Mouse (Mus musculus): ENCODE results near the gene Snx8. TPM values are rescaled to one million over a fixed set of nuclear protein-coding genes. Genes with fewer than 3 reads are reported as not detected.

Snx8 gene
- polyA plus RNA-seq, 1 experiment from 2014 or later: 16.4 TPM

DNA sequence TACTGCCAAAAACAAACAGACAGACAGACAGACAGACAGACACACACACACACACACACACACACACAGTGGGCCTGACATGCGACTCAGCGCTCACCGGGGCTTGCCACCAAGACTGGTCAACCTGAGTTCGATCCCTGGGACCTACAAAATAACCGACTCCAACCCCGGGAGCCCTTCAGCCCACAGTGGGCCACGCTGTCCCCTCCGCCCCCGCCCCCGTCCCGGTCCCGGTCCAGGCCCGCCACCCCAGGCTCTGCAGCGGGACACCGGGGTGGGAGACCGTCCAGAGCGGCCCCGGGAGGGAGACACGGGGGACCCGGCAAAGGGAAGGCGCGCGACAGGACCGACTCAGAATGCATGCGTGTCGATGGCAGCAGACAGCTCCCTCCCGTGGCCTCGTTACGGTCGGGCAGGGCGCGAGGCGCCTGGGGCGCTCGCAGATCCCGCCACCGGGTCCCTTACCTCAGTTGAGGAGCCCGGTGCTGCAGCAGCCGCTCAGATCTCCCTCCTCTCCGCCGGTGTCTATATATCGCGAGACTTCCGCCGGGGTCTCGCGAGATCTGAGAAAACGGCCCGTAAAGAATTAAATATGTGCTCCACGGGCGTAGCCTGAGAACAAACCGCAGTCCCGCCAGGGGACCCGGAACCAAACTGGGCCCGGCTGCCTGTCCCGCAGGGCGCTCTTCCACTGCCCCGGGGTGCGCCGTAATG lies 67.9 kb downstream of the Snx8 start, which contains the start of the genes Mad1l1 and Nudt1:
Gene Mad1l1, minus strand, starts transcription at position 511 of the 714 bp plus-strand sequence.
Gene Nudt1, plus strand, starts transcription at position 615 of the 714 bp plus-strand sequence.
- Histone ChIP-seq H3K27ac (ENCODE audit: low read length) (peak within 1 kb of the TSS; percentile 84), H3K4me3 (ENCODE audit: low read length) (peak within 1 kb of the TSS; percentile 88), H3K9ac (ENCODE audit: low read length) (peak within 1 kb of the TSS; percentile 98), H3K27me3 (ENCODE audit: control insufficient read depth, insufficient read depth, low read length) (no peaks in the 10 kb centered on the region), H3K4me1 (ENCODE audit: control insufficient read depth, insufficient read depth, low read length) (peaks cover 15% of the 10 kb centered on the region), H3K9me3 (replicated peaks; ENCODE audit: control insufficient read depth, low read length) (no peaks in the 10 kb centered on the region), H3K36me3 (ENCODE audit: control insufficient read depth, insufficient read depth) (no peaks in the 10 kb centered on the region), H3K4me2 (ENCODE audit: low read depth, low read length) (peak within 1 kb of the TSS; percentile 77)
- WGBS: under 1% methylated on average over 60 of the region's 60 CpGs
- ATAC-seq (replicated peaks; ENCODE audit: extremely low read depth, insufficient read depth, low FRiP score): peak; percentile 93

DNA sequence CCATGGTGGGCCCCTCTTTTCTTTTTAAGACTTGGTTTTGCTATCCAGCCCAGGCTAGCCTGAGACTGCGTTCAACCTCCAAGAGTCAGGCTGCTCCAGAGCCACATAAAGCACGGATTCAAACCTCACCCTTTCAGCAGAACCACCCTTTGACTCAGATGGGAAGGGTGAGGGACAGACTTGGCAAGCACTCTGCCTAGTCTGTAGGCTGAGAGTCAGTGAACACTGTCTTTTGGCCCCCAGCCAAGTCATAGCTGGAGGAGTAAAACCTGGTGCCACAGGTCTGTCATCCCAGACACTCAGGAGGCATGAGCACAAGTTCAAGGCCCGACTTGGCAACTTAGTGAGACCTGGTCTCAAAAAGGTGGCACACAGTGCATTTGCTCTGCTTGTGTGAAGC lies 72.3 kb downstream of the Snx8 start:
- 61% methylated on average over 3 of the region's 3 CpGs for WGBS
- no peak overlapping the region for H3K27ac ChIP-seq (ENCODE audit: low read length)
- no peaks in the 10 kb centered on the region for H3K27me3 ChIP-seq (ENCODE audit: control insufficient read depth, insufficient read depth, low read length)
- H3K36me3 ChIP-seq (ENCODE audit: control insufficient read depth, insufficient read depth): peaks cover 11% of the 10 kb centered on the region; the same call in 1 of the 2 replicates
- H3K4me1 ChIP-seq (ENCODE audit: control insufficient read depth, insufficient read depth, low read length): peaks cover 14% of the 10 kb centered on the region
- H3K4me2 ChIP-seq (ENCODE audit: low read depth, low read length): no peak overlapping the region
- H3K9me3 ChIP-seq (replicated peaks; ENCODE audit: control insufficient read depth, low read length): no peaks in the 10 kb centered on the region
- H3K4me3 ChIP-seq (ENCODE audit: low read length): no peak overlapping the region
- ATAC-seq (replicated peaks; ENCODE audit: extremely low read depth, insufficient read depth, low FRiP score): no peak
- H3K9ac ChIP-seq (ENCODE audit: low read length): no peak overlapping the region

GRCm38 (mm10) chr5:140307602-140308001 lies 81.5 kb downstream of the Snx8 start:
- Histone ChIP-seq H3K4me1 (ENCODE audit: control insufficient read depth, insufficient read depth, low read length) (peaks cover 16% of the 10 kb centered on the region), H3K4me2 (ENCODE audit: low read depth, low read length) (peak overlapping the region; percentile 16; the same call in 1 of the 2 replicates), H3K9ac (ENCODE audit: low read length) (peak overlapping the region; percentile 17; the same call in 1 of the 2 replicates), H3K9me3 (replicated peaks; ENCODE audit: control insufficient read depth, low read length) (no peaks in the 10 kb centered on the region), H3K36me3 (ENCODE audit: control insufficient read depth, insufficient read depth) (peaks cover 27% of the 10 kb centered on the region), H3K27ac (ENCODE audit: low read length) (no peak overlapping the region), H3K27me3 (ENCODE audit: control insufficient read depth, insufficient read depth, low read length) (no peaks in the 10 kb centered on the region), H3K4me3 (ENCODE audit: low read length) (no peak overlapping the region)
- no peak for ATAC-seq (replicated peaks; ENCODE audit: extremely low read depth, insufficient read depth, low FRiP score)
- 59% methylated on average over 14 of the region's 14 CpGs for WGBS

DNA sequence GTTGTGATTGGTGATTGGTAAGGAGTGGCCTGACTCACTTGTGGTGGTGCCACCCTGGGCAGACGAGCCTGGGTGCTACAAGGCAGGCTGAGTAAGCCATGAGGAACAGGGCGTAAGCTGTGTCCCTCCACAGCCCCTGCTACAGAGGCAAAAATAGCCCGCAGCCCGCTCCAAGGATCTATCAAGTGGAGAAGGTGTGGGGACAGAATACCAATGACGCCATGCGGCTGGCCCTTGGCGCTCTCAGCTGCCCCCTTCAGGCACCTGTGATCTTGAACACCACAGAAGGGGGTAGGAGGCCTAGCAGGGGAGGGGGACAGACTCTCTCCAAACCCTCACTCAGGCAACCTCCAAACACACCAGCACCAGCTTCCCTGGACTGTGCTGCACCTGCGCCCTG lies 83.0 kb downstream of the Snx8 start:
- H3K27ac ChIP-seq (ENCODE audit: low read length): peak overlapping the region; percentile 77
- ATAC-seq (replicated peaks; ENCODE audit: extremely low read depth, insufficient read depth, low FRiP score): peak; percentile 90
- H3K9ac ChIP-seq (ENCODE audit: low read length): peak overlapping the region; percentile 1; the same call in 1 of the 2 replicates
- H3K9me3 ChIP-seq (replicated peaks; ENCODE audit: control insufficient read depth, low read length): no peaks in the 10 kb centered on the region
- peaks cover 33% of the 10 kb centered on the region for H3K36me3 ChIP-seq (ENCODE audit: control insufficient read depth, insufficient read depth)
- H3K4me2 ChIP-seq (ENCODE audit: low read depth, low read length): peak overlapping the region; percentile 4; the same call in 1 of the 2 replicates
- H3K4me1 ChIP-seq (ENCODE audit: control insufficient read depth, insufficient read depth, low read length): peaks cover 16% of the 10 kb centered on the region
- no peak overlapping the region for H3K4me3 ChIP-seq (ENCODE audit: low read length)
- WGBS: 49% methylated on average over 8 of the region's 8 CpGs
- no peaks in the 10 kb centered on the region for H3K27me3 ChIP-seq (ENCODE audit: control insufficient read depth, insufficient read depth, low read length)

DNA sequence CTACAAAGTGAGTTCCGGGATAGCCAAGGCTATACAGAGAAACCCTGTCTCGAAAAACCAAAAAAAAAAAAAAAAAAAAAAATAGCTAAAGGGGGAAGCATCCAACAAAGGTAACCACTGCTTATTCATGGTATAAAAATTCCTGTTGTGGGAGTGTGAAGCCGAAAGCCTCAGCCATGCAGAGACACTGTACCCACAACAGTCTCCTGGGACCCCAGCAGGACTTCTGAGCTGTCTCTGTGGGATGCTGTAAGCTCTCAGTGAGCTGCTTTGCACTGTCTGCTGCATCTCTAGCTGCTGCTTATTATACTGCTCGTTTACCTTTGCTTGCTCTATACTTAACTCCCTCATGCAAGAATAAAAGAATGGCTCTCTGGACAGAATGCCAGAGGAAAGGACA lies 90.8 kb downstream of the Snx8 start:
- Histone ChIP-seq H3K36me3 (ENCODE audit: control insufficient read depth, insufficient read depth) (peaks cover 31% of the 10 kb centered on the region), H3K4me2 (ENCODE audit: low read depth, low read length) (no peak overlapping the region), H3K9me3 (replicated peaks; ENCODE audit: control insufficient read depth, low read length) (no peaks in the 10 kb centered on the region), H3K27ac (ENCODE audit: low read length) (no peak overlapping the region), H3K4me3 (ENCODE audit: low read length) (no peak overlapping the region), H3K4me1 (ENCODE audit: control insufficient read depth, insufficient read depth, low read length) (no peaks in the 10 kb centered on the region), H3K27me3 (ENCODE audit: control insufficient read depth, insufficient read depth, low read length) (no peaks in the 10 kb centered on the region), H3K9ac (ENCODE audit: low read length) (no peak overlapping the region)
- no peak for ATAC-seq (replicated peaks; ENCODE audit: extremely low read depth, insufficient read depth, low FRiP score)
- WGBS: 89% methylated on average over 4 of the region's 4 CpGs

DNA sequence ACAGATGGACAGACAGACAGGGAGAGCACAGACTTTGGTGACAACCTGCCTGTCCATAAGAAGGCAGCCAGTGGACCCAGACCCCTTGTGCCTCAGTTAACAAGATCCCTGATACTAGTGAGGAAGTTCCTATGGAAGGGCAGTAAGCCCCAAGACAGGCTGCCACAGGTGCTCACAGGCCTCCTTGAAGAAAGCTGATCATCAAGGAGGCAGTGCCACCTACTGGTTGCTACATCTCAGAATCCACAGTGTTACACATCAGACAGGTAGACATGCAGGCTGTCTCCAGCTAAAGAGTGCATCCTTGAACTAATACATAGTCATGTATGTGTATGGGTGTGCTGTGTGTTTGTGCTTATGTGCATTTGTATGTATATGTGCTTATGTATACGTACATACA lies 96.9 kb downstream of the Snx8 start:
- H3K27me3 ChIP-seq (ENCODE audit: control insufficient read depth, insufficient read depth, low read length): no peaks in the 10 kb centered on the region
- no peak overlapping the region for H3K27ac ChIP-seq (ENCODE audit: low read length)
- no peaks in the 10 kb centered on the region for H3K9me3 ChIP-seq (replicated peaks; ENCODE audit: control insufficient read depth, low read length)
- 0 out of 2 replicates have a peak, but pooled peaks have one; percentile 33 for ATAC-seq (replicated peaks; ENCODE audit: extremely low read depth, insufficient read depth, low FRiP score)
- 80% methylated on average over 1 of the region's 1 CpGs for WGBS
- H3K4me1 ChIP-seq (ENCODE audit: control insufficient read depth, insufficient read depth, low read length): peaks cover 4% of the 10 kb centered on the region; the same call in 1 of the 2 replicates
- H3K36me3 ChIP-seq (ENCODE audit: control insufficient read depth, insufficient read depth): peaks cover 20% of the 10 kb centered on the region
- H3K9ac ChIP-seq (ENCODE audit: low read length): no peak overlapping the region
- no peak overlapping the region for H3K4me3 ChIP-seq (ENCODE audit: low read length)
- no peak overlapping the region for H3K4me2 ChIP-seq (ENCODE audit: low read depth, low read length)

Small RNA genes within 50 kb of the gene (microRNA-seq; reads per million reads assigned to microRNA genes)
- 0.59 reads per million for gene Mir7038

Other genes starting within 250 kb of the Snx8 start
- gene Mad1l1, start 67.7 kb downstream of the Snx8 start, polyA plus RNA-seq (2015; fragmentation: Nextera tagmentation; extraction: Ambion mirVana): 26.5 and 27.8 TPM in 2 replicates
- 27.4 and 28.5 TPM in 2 replicates for gene Nudt1, start 67.6 kb downstream of the Snx8 start, polyA plus RNA-seq (2015; fragmentation: Nextera tagmentation; extraction: Ambion mirVana)
- 16.7 and 16.9 TPM in 2 replicates for gene Mrm2, start 57.4 kb downstream of the Snx8 start, polyA plus RNA-seq (2015; fragmentation: Nextera tagmentation; extraction: Ambion mirVana)
- gene Eif3b, start 30.1 kb upstream of the Snx8 start, polyA plus RNA-seq (2015; fragmentation: Nextera tagmentation; extraction: Ambion mirVana): 78.1 and 87.8 TPM in 2 replicates
- not detected in 2 replicates for gene Gm4869, start 56.4 kb upstream of the Snx8 start, polyA plus RNA-seq (2015; fragmentation: Nextera tagmentation; extraction: Ambion mirVana)
- 11.4 and 13.9 TPM in 2 replicates for gene Chst12, start 116.3 kb upstream of the Snx8 start, polyA plus RNA-seq (2015; fragmentation: Nextera tagmentation; extraction: Ambion mirVana)
- 0.79 and 0.98 TPM in 2 replicates for gene Grifin, start 175.8 kb upstream of the Snx8 start, polyA plus RNA-seq (2015; fragmentation: Nextera tagmentation; extraction: Ambion mirVana)
- 6.2 and 7.7 TPM in 2 replicates for gene Lfng, start 218.1 kb upstream of the Snx8 start, polyA plus RNA-seq (2015; fragmentation: Nextera tagmentation; extraction: Ambion mirVana)

All from heart, embryonic 16.5 days (tissue).